Mouse (Mus musculus): Measurements from ENCODE around the gene Tln1.

The Tln1 gene

GRCm38 (mm10) chr4:43546375-43547047, 16.0 kb downstream of the Tln1 start:
- no peak for DNase-seq

DNA sequence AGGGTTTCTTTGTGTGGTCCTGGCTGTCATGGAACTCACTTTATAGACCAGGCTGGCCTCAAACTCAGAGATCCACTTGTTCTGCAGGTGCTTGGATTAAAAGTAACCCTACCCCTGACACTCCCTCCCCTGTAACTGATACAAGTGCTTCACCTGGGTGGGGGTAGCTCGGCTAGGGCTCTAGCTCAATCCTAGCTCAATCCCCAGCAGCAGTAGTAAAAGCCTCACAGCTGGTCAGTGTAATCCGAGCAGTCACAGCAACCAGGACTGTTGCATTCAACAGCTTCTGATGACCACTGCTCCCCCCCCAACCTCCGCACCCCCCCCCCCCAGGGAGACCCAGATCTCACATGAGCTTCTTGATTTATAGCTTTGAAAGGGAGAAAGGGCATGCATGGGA, 20.4 kb downstream of the Tln1 start:
- DNase-seq = no peak

DNA sequence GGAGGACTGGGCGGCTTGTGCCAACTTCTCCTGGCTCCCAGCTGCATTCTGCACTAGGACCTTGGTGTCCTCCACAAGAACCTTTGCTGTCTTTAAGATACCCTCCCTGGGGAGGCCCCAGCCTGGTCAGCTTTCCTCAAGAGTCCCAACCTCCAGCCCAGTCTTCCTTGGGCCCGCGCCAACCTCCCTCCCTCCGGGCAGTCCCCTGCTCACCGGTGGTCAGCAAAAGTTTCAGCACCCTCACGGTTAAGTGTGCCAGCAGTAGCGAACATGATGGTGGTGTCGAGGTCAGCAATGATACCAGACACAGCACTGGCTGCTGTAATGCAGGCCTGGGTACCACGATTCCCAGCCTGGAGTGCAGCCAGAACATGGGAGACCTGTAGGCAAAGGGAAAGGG, 26.5 kb downstream of the Tln1 start:
- DNase-seq = no peak

DNA sequence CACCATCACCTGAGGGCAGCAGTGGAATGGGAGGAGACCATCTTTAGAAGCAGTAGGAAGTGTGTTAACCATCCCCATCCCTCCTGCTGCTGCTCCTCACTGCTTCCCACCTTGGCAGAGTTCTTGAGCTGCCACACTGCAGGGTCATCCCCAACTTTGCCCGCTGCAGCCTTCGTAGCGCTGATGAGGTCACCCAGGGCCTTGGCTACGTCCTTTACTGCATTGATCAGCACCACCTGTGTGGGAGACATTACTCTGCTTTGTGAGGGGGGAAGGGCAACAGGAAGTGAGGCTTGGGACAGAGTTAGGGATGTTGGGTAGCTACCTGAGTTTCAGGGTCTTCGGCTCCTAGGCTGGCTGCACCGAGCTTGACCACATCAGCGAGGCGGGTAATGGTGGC, 26.9 kb downstream of the Tln1 start:
- no peak for DNase-seq

GRCm38 (mm10) chr4:43533270-43533669, 29.2 kb downstream of the Tln1 start:
- DNase-seq = no peak

DNA sequence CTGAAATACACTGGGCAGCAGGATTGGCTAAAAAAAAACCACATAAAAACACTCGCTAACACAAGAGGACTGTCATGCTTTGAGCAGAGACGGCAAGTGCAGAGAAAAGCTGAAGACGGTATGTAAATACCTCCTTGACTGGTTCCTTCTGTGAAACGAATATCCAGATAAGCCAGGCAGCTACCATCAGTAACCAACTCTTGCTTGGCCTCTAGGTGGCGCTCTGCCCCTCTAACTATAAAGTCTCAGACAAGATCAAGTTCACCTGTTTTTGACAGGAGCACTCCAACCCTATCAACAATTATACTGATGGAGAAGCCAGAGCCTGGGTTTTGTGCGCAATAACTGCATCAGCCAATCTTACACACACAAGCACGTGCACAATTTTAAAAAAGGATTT, 31.9 kb downstream of the Tln1 start:
- DNase-seq = peak; percentile 74 to 77

DNA sequence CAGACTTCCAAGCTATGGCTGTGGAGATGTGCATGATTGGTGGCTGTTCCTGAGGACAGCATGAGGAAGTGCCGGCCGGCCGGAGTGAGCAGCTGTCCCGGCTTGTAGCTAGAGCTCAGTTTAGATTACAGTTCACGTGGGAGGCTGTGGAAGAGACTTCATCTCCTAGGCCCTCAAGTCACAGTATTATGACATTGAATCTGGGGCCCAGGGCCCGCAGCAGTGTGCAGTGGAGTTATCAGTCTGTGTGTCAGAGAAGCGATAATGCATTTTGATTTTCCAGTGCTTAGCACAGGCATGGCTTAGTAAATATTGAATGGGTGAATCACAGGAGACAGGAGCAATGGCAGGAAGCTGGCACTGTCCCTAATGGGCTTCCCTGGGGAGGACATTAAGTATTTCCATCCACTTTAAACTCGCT, 32.4 kb downstream of the Tln1 start:
- DNase-seq = no peak

- DNase-seq = peak; percentile 26 to 35
Observed at GRCm38 (mm10) chr4:43528487-43528886, 34.0 kb downstream of the Tln1 start.

DNA sequence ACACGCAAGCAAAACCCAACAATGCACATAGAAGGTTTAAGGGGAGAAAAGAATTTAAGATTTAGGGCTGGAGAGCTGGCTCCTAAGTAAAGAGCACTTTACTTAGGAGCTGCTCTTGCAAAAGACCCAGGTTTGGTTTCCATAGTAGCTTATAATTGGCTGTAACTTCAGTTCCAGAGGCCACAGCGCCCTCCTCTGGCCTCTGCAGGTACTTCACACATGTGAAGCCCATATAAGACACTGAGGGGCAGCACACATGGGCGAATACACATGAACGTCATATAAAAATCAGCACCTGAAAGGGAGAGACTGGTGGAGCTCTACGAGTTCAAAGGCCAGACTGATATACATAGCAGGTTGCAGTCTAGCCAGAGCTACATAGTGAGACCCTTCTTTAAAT, 34.6 kb downstream of the Tln1 start:
- no peak for DNase-seq

DNA sequence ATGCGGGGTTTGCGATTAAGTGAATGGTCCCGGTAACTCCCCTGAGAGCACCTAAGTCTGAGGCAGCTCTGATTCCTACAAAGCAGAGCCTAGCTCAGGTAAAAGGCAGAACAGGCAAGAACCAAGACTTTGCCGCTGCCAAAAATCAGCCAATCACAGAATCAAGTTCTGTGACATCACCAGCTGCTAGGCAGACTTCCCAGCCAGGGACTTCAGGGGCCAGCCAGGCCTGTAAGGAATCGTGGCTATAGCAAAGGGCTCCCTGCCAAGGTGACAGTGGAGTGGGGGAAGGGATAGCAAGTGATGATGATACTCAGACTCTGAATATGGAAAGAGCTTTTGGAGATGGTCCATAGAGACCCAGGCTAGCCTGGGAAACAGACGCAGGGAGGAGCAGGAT, 42.5 kb downstream of the Tln1 start:
- peak; percentile 77 to 84 for DNase-seq

DNA sequence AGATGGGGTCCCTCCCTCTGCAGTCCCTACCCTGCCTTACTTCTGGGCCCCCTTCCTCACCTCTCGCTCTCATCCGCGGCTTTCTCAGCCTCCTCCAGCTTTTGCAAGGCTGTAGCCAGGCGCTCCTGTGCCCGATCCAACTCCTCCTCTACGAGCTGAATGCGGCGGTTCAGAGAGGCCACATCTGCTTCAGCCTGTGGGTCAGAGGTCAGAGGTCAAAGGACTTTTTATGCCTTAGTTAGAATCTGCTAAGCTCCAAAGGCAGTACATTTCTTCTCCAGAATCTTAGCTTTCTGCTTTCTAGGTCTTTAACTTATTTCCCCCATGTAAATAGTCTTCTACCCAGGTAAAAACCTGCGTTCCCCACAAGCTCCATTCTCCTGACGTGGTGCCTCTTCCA, 42.9 kb downstream of the Tln1 start:
- no peak for DNase-seq

- DNase-seq = no peak
Observed at GRCm38 (mm10) chr4:43515764-43516708, 46.5 kb downstream of the Tln1 start.

DNA sequence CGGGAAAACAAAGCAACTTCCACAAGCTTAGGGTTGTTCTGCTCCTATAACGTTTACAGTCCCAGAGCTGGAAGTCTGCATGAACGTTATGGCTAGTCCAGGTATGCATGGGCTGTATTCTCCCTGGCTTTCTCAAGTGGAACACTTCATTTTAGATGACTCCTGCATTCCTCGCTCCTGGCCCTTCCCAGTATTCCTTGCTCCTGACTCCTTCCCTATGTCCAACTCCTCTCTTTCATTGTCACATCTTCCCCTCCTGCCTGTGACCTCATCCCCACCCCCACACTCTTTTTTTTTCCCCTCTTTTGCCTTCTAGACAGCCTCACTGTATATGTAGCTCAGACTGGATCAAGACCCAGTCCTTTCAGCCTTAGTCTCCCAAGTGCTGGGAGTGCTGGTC, 48.7 kb downstream of the Tln1 start:
- no peak for DNase-seq

GRCm38 (mm10) chr4:43513300-43513699, 49.2 kb downstream of the Tln1 start:
- DNase-seq = no peak

DNA sequence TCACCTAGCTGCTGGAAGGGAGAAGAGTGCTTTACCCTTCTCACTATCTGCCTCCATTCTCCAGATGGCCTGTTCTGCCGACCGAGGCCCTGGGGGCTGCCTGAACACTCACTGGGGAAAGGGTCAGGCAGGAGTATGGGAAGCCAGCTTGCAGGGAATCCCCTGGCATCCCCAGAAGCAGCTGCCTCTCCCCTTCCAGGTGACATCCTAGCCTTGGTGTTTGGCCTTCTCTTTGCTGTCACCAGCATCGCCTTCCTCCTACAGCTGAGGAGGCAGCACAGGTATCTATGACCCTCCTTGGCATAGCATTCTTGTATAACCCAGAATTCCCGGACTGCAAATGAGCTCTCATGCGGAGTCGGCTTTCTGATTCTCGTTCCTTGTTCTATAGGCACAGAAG, 49.8 kb downstream of the Tln1 start:
- no peak for DNase-seq

- DNase-seq = no peak
Observed at GRCm38 (mm10) chr4:43511675-43512454, 50.6 kb downstream of the Tln1 start.

- DNase-seq = no peak
Observed at GRCm38 (mm10) chr4:43509109-43509508, 53.4 kb downstream of the Tln1 start.

DNA sequence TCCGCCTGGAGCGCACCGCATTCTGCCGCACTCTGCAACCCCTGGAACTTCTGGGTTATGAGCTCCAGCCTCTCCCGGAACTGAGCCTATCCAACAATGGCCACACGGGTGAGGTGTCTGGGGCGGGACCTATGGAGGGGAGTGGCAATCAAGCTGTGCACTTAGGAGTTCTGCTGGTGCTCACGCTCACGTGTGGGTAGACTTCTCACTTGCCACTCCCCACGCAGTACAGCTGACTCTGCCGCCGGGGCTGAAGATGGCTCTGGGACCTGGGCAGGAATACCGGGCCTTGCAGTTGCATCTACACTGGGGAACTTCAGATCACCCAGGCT, 53.9 kb downstream of the Tln1 start:
- peak; percentile 70 to 81 for DNase-seq

GRCm38 (mm10) chr4:43507938-43508665, 54.4 kb downstream of the Tln1 start:
- DNase-seq = no peak

DNA sequence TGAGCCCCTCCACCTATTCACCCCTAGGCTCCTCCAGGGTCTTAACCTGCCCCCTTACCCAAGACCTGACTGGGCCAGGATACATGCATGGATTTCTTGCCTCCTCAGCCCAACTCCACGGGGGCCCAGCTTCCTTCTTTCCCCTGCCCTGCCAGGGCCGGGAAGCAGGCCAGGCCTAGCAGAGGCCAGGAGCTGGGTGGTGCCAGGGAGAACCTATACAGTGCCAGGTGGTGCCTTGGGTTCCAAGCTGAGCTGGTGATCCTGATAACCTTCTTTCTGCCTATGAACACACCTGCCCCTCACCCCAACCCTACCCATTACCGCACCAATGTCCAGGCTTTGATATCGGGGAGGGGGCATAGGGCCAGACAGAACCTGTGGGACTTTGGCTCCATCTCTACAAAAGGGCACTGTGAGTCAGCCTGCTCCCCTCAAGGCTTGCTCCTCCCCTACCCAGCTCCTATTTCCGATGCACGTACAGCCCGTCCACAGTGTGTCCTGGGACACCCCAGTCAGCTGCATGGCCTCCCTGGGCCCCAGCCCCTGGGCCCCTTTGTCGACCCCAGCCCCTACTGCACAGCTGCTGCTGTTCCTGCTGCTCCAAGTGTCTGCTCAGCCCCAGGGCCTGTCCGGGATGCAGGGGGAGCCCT, 55.8 kb downstream of the Tln1 start, which contains the start of gene Car9:
TSS of gene Car9 (plus strand) at position 431 of the 650 bp plus-strand sequence.
- DNase-seq = no peak

DNA sequence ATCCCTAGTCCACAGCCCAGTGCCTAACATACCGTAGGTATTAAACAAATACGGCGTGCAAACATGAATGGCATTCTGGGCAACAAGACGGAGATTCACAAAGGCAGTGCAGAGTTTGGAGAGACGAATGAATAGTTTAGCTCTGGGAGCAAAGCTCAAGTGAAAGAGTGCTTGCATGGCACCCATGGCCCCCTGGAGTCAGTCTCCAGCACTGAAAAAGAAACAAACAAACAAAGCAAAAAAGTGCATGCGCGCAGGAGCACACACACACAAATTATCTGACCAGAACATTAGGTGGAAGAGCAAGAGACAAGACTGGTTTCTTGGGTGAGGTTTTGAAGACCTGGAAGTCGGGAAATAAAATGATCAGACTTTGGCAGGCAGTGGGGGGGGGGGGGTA, 56.4 kb downstream of the Tln1 start:
- no peak for DNase-seq

DNA sequence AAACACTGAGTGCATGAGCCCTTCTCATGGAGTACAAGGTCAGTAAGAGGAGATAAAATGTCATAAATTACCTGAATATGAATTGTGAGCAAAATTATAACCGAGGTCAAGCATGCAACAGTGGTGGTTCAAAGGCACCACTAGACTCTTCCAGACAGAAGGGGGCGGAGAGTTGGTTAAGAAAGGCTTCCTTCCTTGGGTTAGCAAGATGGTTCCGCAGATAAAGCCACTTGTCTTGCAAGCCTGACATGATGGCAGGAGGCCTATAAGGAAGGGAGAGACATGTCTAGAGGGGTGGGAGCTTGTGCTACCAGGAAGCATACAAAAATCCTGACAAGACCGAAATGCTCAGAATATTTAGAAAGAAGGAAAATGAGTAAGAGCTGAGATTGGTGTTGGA, 58.2 kb downstream of the Tln1 start:
- no peak for DNase-seq

Measured in thymus, postnatal 36 days (tissue).